Mouse (Mus musculus) thymus, adult 2 months (tissue): ENCODE results near the gene Mrpl43. TPM values are rescaled to one million over a fixed set of nuclear protein-coding genes. Genes with fewer than 3 reads are reported as not detected.

Experiments used
- DNase-seq: peaks from one replicate; pipeline ENCODE4 v3.0.0; 2021
- H3K27ac ChIP-seq: fragments of 200-500 bp; 2 replicates; pipeline ENCODE4 v1.5.1; 2012; ENCODE audit warnings: low read length, control low read depth; ENCODE audit not compliant: control insufficient read depth, insufficient read depth
- H3K27me3 ChIP-seq: fragments of 200-500 bp; 2 replicates; pipeline ENCODE4 v1.6.1; 2012; ENCODE audit warnings: mild to moderate bottlenecking, low read length, moderate library complexity, mixed read lengths; ENCODE audit not compliant: control insufficient read depth, insufficient read depth
- H3K36me3 ChIP-seq: fragments of 200-500 bp; 2 replicates; pipeline ENCODE4 v1.6.1; 2012; ENCODE audit warnings: mild to moderate bottlenecking, low read length, moderate library complexity; ENCODE audit not compliant: control insufficient read depth, insufficient read depth
- H3K4me1 ChIP-seq: fragments of 200-500 bp; replicated peaks from 2 replicates; pipeline ENCODE4 v1.6.1; 2012; ENCODE audit warnings: low read length; ENCODE audit not compliant: control insufficient read depth, insufficient read depth
- H3K4me3 ChIP-seq: fragments of 200-500 bp; 2 replicates; pipeline ENCODE4 v1.5.1; 2012; ENCODE audit warnings: mild to moderate bottlenecking, low read length, control low read depth, moderate library complexity; ENCODE audit not compliant: control insufficient read depth, insufficient read depth
- CTCF ChIP-seq: fragments of 200-500 bp; IDR thresholded peaks from 2 replicates; pipeline ENCODE4 v1.5.1; 2012; ENCODE audit warnings: mild to moderate bottlenecking, control low read depth, low read length, moderate library complexity, borderline replicate concordance; ENCODE audit not compliant: control insufficient read depth, poor library complexity, insufficient read depth; ENCODE audit errors: extremely low read depth
- POLR2A ChIP-seq: fragments of 200-500 bp; IDR thresholded peaks from 2 replicates; pipeline ENCODE4 v1.6.1; 2012; ENCODE audit warnings: mild to moderate bottlenecking, low read length, control low read depth, moderate library complexity; ENCODE audit not compliant: control insufficient read depth, poor library complexity, insufficient read depth; ENCODE audit errors: extremely low read depth
- WGBS: fragments of 180-500 bp; shearing (Covaris S2); methylation state at CpG from one replicate; pipeline ENCODE4 v1.1.7; 2018; 5-methylcytosine and 5-hydroxymethylcytosine counted together
- polyA plus RNA-seq: library from polyadenylated mRNA; depleted of rRNA; stranded (reverse); fragments of >200 nt; gene quantifications from 2 replicates; pipeline ENCODE4 v1.2.3, GENCODE M21; 2012; rRNA removed

Gene Mrpl43
- polyA plus RNA-seq = 121 and 137 TPM in 2 replicates

GRCm38 (mm10) chr19:45005957-45006712, at the start of gene Mrpl43:
Gene Mrpl43 (minus strand): TSS chr19:45006442.
- H3K4me3 ChIP-seq = peak within 1 kb of the TSS; percentile 74
- no peaks in the 10 kb centered on the region for H3K36me3 ChIP-seq
- H3K27me3 ChIP-seq = no peaks in the 10 kb centered on the region
- peaks cover 14% of the 10 kb centered on the region for H3K4me1 ChIP-seq
- H3K27ac ChIP-seq = no peak within 1 kb of the TSS
- peak; percentile 97 for DNase-seq
- under 1% methylated on average over 82 of the region's 82 CpGs for WGBS
- peak; percentile 71; the same call in 1 of the 2 replicates for TF ChIP-seq POLR2A
- 0 out of 2 replicates have a peak, but pooled peaks have one; percentile 24 for TF ChIP-seq CTCF

- Histone ChIP-seq H3K27me3 (no peaks in the 10 kb centered on the region), H3K4me3 (no peak overlapping the region), H3K27ac (no peak overlapping the region), H3K36me3 (peaks cover 6% of the 10 kb centered on the region; the same call in 1 of the 2 replicates), H3K4me1 (peaks cover 16% of the 10 kb centered on the region)
- DNase-seq = no peak
- WGBS = 87% methylated on average over 6 of the region's 6 CpGs
- TF ChIP-seq POLR2A (no peak), CTCF (no peak)
Observed at GRCm38 (mm10) chr19:45054892-45055690, 48.8 kb upstream of the Mrpl43 start.

- TF ChIP-seq POLR2A = no peak
- TF ChIP-seq CTCF = no peak
- Histone ChIP-seq H3K27ac (no peak overlapping the region), H3K4me3 (no peak overlapping the region), H3K27me3 (no peaks in the 10 kb centered on the region), H3K4me1 (peaks cover 17% of the 10 kb centered on the region), H3K36me3 (peaks cover 6% of the 10 kb centered on the region; the same call in 1 of the 2 replicates)
- DNase-seq = no peak
- 97% methylated on average over 8 of the region's 8 CpGs for WGBS
Observed at GRCm38 (mm10) chr19:45053451-45053850, 47.2 kb upstream of the Mrpl43 start.

- Histone ChIP-seq H3K27me3 (no peaks in the 10 kb centered on the region; the same call in 1 of the 2 replicates), H3K27ac (no peak overlapping the region), H3K4me3 (no peak overlapping the region), H3K4me1 (peaks cover 21% of the 10 kb centered on the region), H3K36me3 (peaks cover 6% of the 10 kb centered on the region; the same call in 1 of the 2 replicates)
- WGBS = 90% methylated on average over 9 of the region's 9 CpGs
- TF ChIP-seq CTCF (no peak), POLR2A (no peak)
- DNase-seq = no peak
Observed at GRCm38 (mm10) chr19:45049523-45049922, 43.3 kb upstream of the Mrpl43 start.

- TF ChIP-seq CTCF (no peak), POLR2A (no peak)
- Histone ChIP-seq H3K27ac (peak overlapping the region; percentile 88), H3K27me3 (no peaks in the 10 kb centered on the region; the same call in 1 of the 2 replicates), H3K36me3 (peaks cover 6% of the 10 kb centered on the region; the same call in 1 of the 2 replicates), H3K4me1 (peaks cover 21% of the 10 kb centered on the region), H3K4me3 (peak overlapping the region; percentile 76; the same call in 1 of the 2 replicates)
- 94% methylated on average over 12 of the region's 12 CpGs for WGBS
- no peak for DNase-seq
Observed at GRCm38 (mm10) chr19:45048644-45049365, 42.6 kb upstream of the Mrpl43 start.

GRCm38 (mm10) chr19:45047935-45048643, 41.8 kb upstream of the Mrpl43 start:
- TF ChIP-seq POLR2A (no peak), CTCF (no peak)
- H3K36me3 ChIP-seq = peaks cover 6% of the 10 kb centered on the region; the same call in 1 of the 2 replicates
- H3K27me3 ChIP-seq = no peaks in the 10 kb centered on the region; the same call in 1 of the 2 replicates
- peak overlapping the region; percentile 76 for H3K4me3 ChIP-seq
- peak; percentile 59 for DNase-seq
- H3K27ac ChIP-seq = peak overlapping the region; percentile 88
- H3K4me1 ChIP-seq = peaks cover 21% of the 10 kb centered on the region
- 7% methylated on average over 11 of the region's 11 CpGs for WGBS
